Mouse (Mus musculus) retina, embryonic 14.5 days (tissue): ENCODE results near the gene Tek.
A peak's percentile ranks its signal among the peaks of the same experiment; 100 is the strongest.
"Not testable (repeated sequence)": the region's sequence is repeated elsewhere in the genome, so short reads cannot be mapped to it uniquely, and the experiment has no call there.

Experiments used
- DNase-seq: peaks from one replicate; pipeline ENCODE4 v3.0.0-alpha.2; 2015; ENCODE audit warnings: low spot score

The Tek gene

DNA sequence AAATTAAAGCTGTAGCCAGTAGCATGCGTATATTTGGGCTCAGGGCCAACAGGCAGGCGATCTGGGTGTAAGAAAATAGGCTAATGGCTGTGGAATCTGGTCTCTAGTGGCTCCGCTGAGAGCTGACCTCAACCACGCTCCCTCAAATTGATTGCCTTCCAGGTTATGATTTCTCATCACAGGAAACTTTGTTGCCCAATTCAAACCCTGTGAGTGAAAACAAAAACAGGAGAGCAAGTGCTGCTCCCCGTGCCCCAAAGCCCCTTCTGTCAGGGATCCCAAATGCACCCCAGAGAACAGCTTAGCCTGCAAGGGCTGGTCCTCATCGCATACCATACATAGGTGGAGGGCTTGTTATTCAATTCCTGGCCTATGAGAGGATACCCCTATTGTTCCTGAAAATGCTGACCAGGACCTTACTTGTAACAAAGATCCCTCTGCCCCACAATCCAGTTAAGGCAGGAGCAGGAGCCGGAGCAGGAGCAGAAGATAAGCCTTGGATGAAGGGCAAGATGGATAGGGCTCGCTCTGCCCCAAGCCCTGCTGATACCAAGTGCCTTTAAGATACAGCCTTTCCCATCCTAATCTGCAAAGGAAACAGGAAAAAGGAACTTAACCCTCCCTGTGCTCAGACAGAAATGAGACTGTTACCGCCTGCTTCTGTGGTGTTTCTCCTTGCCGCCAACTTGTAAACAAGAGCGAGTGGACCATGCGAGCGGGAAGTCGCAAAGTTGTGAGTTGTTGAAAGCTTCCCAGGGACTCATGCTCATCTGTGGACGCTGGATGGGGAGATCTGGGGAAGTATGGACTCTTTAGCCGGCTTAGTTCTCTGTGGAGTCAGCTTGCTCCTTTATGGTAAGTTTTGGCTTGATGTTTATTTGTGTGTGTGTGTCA is at the start of gene Tek:
TSS of gene Tek (plus strand) at position 452 of the 894 bp plus-strand sequence.
- no peak for DNase-seq

DNA sequence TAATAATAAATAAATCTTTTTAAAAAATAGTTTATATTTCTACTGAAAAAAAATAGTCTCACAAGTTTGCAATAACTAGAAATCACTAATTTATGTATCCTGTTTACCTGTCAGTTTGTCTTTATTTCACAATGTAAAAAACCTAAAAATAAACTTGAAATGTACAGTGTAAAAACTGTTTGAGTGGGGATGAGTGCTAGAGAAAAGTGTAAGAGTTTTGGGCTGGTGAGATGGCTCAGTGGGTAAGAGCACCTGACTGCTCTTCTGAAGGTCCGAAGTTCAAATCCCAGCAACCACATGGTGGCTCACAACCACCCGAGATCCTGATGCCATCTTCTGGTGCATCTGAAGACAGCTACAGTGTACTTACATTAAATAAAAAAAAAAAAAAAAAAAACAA is 49.3 kb upstream of the Tek start:
- not testable (repeated sequence) for DNase-seq

DNA sequence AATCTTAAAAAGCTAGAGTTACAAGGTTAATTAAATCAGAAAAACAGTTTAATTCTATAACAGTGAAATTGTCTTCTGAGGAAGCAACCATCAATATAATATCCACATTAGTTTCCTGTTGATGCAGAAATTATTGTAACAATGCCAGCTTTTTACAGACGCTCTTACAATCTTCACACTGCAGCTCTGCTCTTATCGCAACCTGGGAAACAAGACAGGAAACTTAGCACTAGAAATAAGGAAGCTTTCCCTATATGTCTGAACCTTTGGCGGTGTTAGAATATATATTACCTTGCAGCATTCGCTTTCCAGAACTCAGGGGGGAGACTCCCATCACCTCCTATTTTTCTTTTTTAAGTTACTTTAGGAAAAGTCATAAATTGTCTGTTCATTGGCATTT is 48.0 kb upstream of the Tek start:
- DNase-seq, result no peak

DNA sequence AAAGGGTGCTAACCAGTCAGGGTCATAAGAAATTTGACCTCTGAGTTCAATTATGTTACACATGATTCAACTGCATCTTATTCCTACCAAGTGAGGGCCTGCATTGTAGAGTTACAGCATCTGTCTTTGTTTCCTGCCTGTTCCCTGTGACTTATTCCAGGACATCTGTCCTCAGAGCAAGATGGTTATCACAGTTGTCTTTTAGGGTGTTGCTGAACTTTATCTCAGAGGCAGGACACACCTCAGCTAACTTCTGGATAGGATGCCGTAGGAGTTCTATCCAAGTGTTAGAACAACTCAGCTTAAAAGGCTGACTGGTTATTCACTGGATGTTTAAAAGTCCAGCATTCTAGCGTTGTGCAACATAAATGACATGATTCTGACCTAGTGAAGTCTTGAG is 46.9 kb upstream of the Tek start:
- DNase-seq, result no peak

DNA sequence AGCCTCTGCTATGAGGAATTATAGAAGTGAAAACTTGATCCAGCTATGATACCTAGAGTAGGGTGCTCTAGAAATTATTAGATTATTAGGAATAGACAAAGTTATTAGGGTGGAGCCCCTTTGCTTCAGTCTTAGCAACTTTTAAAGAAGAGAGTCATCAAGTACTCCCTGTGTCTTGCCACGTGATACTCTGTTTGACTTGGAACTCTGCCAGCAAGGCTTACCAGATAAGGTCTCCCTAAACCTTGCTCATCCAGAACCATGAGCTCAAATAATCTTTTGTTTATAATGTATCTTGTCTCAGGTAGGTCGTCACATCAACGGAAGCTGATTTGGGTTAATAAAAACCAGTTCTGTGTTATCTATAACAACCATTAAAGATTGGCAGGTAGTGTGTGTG is 42.7 kb upstream of the Tek start:
- no peak for DNase-seq

DNA sequence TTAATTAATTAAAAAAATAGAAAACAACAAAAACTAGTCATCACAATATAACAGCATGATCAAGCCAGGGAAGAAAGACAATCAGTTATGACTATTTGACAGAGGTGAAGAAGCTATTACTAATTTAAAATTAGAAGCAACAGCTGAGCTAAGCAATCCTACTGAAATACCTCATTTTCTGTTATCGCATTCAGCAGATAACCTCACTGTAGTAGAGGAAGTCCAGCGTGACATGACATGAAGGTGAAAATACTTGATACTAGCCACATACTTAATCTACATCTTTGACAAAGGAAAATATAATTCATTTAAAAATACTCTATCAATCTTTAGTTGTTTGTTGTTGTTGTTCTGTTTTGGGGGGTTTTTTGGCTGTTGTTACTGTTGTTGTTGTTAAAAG is 28.1 kb upstream of the Tek start:
- no peak for DNase-seq

DNA sequence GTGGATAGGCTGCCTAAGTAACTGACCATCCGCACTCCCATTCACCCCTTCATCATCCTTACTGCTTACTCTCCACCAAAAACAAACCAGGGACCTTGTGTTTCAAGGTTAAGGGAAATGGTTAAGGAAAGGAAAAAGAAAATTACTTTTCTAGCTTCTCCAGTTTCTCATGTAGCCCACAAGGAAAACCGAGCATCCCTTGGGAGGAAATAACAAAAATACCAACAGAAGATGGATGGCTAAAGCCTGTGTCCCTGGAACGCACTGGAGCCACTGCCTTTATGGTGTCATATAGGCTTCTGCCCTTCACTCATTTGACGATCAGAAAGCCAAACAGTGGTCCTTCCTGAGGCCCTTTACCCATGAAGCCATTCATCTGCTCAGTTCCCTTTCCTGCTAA is 27.7 kb upstream of the Tek start:
- no peak for DNase-seq

DNA sequence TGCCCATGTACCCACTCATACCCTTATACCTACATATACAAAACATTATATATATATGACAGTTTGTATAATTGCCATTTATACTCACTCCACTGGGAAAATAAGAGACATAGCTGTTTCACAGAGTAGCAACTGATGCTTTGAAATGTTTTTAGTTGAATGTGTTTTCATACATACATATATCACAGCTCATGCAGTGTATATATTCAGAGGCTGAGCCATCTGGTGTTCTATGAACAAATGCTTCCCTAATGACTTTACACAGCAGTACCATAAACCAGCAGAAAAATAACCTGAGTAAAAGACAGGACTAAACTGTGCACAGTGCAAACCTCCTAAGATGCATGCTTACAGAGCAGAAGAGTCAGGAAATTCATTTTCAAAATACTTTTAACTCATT is 25.3 kb upstream of the Tek start:
- no peak for DNase-seq

DNA sequence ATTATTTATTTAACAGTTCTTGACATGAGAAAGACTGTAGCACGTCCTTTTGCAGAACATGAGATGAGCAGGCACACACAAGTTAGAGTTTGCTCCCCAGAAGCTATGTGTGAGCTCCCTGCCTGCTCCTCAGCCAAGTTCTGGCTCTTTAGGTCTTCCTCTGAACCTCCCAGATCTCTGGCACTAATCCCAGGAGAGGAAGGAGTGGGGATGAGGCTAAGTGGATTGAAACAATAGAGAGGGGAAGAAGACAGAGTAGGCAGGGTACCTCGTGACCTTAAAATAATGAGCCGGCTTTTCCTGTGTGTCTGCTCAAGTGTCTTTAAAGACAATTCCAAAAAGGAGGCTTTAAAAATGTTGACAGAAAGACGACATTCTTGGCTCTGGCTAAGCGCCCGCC is 23.9 kb upstream of the Tek start:
- DNase-seq, result no peak

DNA sequence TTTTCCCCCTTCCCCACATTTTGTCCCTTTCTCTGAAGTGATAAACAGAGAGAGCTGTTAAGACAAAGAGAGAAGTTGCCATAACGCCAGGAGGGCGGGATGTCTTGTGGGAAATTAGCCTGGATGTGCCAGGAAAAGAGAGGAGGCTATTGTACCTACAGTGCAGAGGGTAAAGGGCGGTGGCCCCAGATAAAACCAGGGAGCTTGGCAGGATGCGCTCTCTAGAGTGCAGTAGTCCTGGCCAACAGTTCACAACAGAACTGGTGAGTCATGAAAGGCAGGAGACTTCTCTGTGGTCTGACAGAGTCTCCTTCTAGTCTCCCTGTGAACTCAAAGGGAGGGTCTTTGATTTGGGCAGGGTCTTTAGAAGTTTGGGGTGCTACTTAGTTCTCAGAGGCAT is 13.3 kb upstream of the Tek start:
- DNase-seq, result no peak

DNA sequence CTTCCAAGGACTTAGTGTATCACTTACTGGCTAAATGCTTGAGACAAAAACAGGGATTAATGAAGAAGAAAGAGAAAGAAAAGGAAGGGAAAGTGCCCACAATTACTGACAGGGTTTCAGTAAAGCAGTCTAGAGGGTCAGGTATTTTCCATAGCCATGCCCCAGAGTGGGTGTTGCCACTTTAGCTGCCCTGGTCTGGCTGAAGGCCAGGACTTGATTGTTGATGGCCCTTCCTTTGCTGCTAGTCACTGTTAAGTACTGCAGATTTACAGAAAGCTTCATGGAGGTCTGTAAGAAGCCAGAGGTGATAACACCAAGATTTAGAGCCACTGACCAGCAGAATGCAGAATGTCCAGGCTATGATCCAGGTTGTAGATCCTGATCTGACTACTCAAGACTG is 6.4 kb upstream of the Tek start:
- no peak for DNase-seq

DNA sequence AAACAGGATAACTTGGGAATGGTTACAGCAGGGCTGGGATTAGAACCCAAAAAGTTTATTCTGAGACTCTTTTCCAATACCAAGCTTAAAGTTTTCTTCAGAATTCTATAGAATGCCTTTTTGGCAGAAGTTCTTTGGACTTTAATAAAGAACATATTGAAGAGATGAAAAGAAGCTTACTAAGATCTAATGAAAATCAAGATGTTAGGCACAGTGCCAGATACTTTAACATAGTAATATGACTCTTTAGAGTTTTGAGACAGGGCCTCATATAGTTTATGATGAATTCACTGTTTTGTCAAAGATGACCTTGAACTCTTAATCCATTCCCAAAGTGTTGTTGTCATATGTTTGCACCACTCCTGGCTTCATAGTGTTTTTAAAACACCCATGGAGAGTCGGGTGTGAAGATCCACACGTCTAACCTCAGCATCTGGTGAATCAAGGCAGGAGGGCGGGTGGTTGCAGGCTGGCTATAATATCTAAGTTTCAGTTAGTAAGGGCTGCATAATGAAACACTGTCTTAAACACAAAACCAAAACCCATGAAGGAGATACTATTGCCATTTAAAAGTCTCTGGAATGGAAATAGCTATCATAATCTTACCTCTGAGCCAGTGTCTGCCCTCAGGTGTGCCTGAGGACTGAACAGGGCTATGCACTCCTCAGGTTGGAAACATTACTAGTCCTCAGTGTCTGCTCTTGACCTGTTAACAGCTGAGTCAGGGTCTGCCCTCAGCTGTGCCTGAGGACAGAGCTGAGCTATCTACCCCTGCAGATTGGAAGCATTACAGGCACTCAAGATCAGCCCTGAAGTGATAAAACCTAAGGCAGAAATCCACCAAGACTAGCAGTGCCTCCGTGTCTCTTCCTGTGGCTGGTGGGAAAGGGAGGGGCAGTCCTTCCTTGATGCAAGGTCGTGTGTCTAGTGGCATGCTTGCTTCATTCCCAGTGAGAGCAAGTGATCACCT is 1.5 kb upstream of the Tek start:
- no peak for DNase-seq

DNA sequence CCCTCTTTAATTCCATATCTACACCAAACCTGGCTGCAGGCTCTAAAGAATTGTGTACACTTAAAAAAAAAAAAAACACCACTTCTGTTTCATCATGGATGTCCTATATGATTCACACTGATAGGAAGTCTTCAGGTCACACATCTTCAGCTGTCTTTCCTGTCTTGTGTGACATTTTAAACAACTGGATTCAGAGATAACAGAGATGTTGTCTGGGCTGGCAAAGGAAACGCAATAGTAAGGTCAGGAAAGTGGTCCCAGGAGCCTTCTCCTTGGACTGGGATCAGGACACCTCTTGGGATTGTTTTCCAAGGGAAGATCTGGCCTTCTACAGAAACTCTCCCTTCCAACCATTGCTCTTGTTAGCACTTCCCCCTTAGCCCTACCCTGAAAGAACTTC is 2.7 kb downstream of the Tek start:
- DNase-seq, result no peak

DNA sequence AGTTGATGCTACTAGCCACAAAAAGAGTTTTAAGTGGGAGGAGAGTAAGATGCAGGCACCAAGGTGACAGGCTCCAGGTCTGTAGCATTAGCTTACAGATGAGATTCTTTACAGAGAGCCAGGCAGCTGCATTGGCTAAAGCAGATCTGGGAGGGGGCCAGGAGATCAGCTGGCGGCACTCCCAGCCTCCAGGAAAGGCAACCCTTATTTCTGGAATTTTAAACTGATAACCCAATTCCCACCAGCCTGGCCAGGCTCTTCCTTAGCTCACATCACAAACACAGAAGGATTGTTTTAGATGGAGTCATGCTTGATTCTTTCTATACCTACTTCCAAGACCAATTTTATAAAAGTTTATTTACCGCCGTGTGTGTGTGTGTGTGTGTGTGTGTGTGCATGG is 6.7 kb downstream of the Tek start:
- no peak for DNase-seq

DNA sequence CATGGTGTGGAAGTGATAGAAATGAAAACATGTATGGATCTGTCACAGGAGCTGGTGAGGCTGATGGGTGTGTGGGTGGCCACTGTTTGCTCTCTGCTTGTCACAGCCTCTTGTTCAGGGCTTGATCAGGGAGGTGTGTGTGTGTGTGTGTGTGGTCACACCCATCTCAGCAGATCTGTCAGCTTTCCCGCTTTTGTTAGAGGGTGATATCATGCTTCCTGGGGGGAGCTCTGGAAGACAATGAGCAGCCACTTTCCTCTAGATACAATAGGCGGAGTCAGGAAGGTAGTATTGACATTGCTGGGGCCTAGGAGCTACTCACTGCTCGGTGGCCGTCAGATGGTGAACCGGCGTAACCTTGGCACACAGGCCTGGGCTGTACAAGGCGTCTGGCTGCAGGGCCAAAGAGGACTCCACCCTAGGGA is 7.3 kb downstream of the Tek start:
- no peak for DNase-seq

DNA sequence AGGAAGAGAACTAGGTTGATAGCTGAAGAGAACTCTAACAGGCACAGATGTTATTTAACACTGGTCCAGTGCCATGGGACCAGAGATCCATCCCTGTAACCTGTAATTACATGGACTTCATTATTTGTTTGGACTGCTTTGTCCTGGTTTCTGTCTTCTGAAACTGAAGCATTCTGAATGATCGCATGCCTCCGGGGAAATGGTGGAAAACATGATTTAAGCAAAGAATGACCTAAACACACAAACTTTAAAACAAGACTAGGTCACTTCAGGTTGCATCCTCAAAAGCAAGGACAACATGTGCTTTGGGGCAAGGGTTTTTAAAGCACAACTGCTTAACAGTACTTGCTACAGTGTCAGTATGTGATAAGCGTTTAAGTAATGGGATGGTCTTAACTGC is 8.2 kb downstream of the Tek start:
- DNase-seq, result no peak

DNA sequence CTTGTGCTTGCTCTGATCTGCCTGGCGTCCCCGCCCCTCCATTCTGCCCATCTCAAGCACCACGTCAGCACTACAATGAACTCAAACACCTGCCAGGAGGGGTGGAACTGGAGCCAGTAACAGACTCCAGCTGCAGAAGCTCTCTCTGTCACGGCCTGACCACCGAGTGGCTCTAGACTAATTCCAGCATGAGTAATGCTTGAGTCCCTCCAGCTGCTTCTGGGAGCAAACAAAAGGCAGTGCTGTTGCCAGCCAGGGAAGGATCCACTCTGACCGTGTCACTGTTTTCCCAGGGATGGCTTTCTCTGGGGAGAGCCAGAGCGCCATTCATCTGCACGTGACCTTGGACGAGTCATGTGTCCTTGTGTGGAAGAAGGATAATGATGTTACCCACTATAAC is 13.4 kb downstream of the Tek start:
- peak; percentile 9 for DNase-seq

DNA sequence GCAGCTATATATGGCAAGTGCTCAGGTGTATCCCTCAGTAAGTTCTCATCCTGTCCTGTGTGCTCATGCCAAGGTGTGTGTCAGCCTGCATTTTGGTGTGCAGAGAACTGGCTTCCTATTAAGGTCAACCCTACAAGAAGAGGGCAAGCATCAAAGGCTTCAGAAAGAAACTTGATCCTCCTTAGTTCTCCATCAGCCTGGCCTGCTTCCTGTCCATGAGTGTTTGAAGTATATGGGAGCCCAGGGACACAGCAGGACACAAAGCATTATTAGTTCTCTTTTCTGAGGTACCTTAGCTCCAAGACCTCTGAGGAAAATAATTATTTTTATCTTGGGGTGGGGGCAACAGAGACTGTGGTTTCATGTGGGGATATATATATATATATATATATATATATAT is 26.1 kb downstream of the Tek start:
- no peak for DNase-seq

DNA sequence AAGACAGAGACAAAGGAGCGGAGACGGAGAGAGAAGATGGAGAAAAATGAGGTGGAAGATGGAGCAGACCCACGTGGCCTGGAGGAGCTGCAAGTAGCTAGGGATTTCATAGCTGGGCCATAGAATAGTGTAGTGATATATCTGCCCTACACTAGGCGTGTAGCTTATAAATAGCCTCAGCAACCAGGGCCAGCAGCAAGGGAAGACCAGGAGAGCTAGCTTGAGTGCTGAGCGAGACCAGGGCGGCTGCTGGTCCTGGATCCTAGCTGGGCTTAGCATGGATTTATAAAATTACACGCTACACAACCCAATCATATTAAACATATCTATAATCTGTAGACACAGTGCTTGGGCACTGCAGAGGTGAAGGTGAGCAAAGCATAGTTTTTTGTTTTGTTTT is 27.1 kb downstream of the Tek start:
- DNase-seq, result no peak

DNA sequence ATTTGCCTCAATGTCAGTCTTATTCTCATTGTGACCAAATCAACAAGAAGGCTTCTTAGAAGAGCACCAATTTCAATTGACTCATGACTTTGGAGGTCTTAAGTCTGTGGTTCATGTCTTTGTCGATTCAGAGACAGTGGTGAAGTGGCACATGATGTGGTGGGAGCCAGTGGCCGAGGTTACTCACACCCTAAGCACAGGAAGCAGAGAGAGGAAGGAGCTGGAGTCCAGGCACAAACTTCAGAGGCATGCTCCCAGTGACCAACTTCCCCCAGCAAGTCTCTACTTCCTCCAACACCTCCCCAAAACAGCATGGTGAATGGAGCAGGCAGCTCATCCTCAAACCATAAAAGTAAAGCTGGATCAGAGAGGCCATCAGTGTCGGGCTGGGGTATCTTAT is 29.5 kb downstream of the Tek start:
- DNase-seq, result no peak

DNA sequence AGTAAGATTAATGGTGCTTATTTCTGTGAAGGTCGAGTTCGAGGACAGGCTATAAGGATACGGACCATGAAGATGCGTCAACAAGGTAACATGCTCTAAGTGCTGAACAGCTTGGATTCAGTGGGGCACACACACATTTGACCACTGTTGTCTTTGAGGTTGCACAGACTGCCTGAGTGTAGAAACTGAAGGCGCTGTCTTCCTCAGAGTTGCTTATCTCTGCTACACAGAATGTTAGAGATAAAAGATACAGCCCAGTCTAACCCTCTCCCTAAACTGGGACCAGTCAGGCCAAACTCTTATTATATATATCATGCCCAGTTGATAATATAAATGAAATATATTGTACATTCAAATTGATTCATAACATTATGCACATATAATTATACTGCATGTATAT is 42.0 kb downstream of the Tek start:
- no peak for DNase-seq

DNA sequence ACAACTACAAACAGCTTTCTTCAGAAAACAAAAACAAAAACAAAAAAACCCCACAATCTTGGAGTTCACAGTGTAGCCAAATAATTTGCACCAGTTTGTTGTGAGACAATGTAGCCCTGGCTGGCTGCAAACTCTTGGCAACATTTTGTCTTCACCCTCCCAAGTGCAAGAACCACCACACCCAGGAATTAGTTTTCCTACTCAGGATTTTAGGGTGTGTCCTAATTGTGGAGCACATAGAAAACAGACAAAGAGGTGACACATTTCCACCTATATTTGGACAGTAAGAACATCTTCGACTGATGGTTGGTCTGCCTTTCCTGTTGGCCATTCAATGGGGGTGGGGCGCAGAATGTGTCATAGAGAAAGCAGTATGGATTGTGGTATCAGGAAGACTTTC is 46.8 kb downstream of the Tek start:
- no peak for DNase-seq

DNA sequence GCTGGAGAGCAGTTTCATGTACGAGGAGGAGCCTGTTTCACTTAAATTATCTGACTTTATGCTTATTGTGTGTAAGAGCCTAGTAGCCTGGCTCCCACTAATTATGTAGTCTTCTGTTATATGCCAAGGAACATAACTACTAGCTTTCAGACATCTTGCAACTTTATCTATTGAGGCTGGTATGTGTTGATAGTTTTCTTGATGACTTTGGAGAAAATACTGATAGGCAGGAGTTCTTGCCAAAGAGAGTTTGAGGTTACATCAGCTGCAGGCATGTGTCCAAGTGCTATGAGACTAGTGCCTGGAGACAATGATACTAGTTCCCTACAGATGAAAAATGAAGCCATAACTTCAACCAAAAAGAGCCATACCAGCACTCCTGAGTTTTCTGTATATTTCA is 64.1 kb downstream of the Tek start:
- DNase-seq, result no peak
